Mouse (Mus musculus) kidney, adult 18-20 months (tissue): Measurements from ENCODE around the gene Ifna4.

Experiments
- DNase-seq: peaks from one replicate; pipeline ENCODE4 v3.0.0; 2021

Gene Ifna4

GRCm38 (mm10) chr4:88867366-88867925 is 25.8 kb downstream of the Ifna4 start:
- DNase-seq, result peak; percentile 81

GRCm38 (mm10) chr4:88867926-88868911 is 26.6 kb downstream of the Ifna4 start:
- DNase-seq, result peak; percentile 22

DNA sequence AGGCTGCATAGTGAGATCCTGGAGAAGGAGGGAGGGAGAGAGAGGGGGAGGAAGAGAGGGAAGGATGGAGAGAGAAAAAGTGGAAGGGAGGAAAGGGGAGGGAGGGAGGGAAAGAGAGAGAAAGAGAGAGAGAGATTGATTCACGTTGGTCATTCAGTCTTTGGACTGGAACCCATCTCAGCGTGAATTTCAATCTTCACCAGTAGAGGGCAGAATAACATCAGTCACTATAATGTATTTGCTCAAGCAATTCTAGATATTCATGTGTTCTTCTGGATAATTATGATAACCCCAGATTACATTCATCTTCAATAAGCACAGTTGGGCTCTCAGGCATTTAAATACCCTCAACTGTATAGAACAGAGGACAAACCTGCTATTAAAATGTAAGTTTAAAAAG is 31.0 kb downstream of the Ifna4 start:
- no peak for DNase-seq

DNA sequence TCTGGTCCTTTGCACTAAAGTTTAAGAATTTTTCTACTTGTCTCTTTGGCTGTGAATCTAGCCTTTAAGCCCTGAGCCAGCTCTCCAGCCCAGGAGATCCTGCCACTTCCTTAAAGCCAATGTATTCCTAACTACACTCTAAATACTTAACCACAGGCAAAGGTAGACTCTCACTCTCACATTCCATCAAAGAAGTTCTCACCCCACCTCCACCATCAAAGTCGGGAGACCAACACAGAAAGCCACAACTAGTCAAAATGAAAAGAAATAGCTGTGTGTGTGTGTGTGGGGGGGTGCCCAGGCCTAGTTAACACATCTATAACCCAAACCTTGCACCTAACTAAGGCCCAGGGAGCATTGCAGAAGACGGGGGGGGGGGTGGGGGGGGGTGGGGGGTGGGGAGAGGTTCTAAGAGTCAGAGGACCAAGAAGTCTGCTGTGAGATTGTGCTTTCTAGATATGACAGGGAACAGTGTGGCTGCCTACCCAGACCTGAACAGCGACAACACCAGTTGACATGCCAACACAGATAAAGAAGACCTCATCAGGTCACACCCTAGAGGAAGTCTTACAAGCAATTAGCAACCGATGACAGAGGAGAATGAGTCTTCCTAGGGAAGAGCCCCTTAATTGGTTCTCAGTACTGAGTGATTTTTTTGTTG is 33.9 kb downstream of the Ifna4 start:
- no peak for DNase-seq

GRCm38 (mm10) chr4:88876520-88876919 is 34.9 kb downstream of the Ifna4 start:
- DNase-seq, result no peak

DNA sequence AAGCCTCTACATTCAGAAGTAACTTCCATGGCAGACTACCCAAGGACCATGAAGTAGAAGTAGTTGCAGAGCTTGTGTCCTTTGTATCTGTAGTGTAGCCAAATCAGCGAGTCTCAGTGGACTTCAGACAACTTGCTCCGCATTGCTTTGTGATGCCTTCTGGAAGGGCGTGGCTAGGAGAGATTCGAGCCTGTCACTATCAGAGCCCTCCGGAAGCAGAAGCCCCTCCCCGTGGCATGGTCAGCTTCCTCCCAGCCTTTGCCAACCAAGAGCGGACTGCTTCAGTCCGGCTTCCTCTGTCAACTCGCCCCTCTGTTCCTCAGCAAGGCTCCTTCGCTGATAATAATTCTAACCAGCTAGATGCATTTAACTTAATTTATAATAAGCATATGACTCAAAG is 36.6 kb downstream of the Ifna4 start:
- DNase-seq, result peak; percentile 12

- DNase-seq, result no peak
These were observed 37.1 kb downstream of the Ifna4 start for GRCm38 (mm10) chr4:88878772-88879171.

- no peak for DNase-seq
These were observed 38.4 kb downstream of the Ifna4 start, which contains the start of gene Ifne for GRCm38 (mm10) chr4:88880101-88880500. Gene Ifne (minus strand): TSS chr4:88880201.

GRCm38 (mm10) chr4:88888236-88888635 is 46.6 kb downstream of the Ifna4 start:
- DNase-seq, result no peak
